Comparison of ENCODE assay signal across 9 mouse cellular contexts in genomic region chr17:12162824-12163223, GRCm38 (mm10). TPM values are rescaled to one million over a fixed set of nuclear protein-coding genes. Genes with fewer than 3 reads are reported as not detected.
DNase-seq lines count a peak whose midpoint lies in the region; ATAC-seq and TF ChIP-seq lines count a peak whose summit lies in the region.
"Had no signal": no experiment of that assay in that cellular context is flagged by ENCODE, and none has a peak within 500 bp of the region (broad histone marks: within the 10 kb centered on the region; RNA-seq: fewer than 3 reads in every experiment).

No protein-coding gene starts in this region.

- no peak overlapping the region for H3K9ac ChIP-seq in intestine, embryonic 14.5 days (ENCODE audit: low read length)
- no peak overlapping the region for H3K9ac ChIP-seq in intestine, postnatal 0 days (ENCODE audit: low read depth, low read length)
- H3K9ac ChIP-seq in embryonic facial prominence, embryonic 15.5 days, result no peak overlapping the region
- H3K9ac ChIP-seq in midbrain, embryonic 11.5 days (ENCODE audit: low read length), result no peak overlapping the region

- no peaks in the 10 kb centered on the region for H3K9me3 ChIP-seq in intestine, embryonic 14.5 days (ENCODE audit: control insufficient read depth, low read length)
- H3K9me3 ChIP-seq in intestine, postnatal 0 days (ENCODE audit: control insufficient read depth), result no peaks in the 10 kb centered on the region
- H3K9me3 ChIP-seq in embryonic facial prominence, embryonic 15.5 days (replicated peaks), result no peaks in the 10 kb centered on the region
- no peaks in the 10 kb centered on the region for H3K9me3 ChIP-seq in midbrain, embryonic 11.5 days (ENCODE audit: control insufficient read depth, low read length)

- 85% methylated on average over 4 of the region's 4 CpGs for WGBS in intestine, embryonic 14.5 days
- 86% methylated on average over 4 of the region's 4 CpGs for WGBS in intestine, postnatal 0 days
- WGBS in embryonic facial prominence, embryonic 15.5 days, result 22% methylated on average over 4 of the region's 4 CpGs
- WGBS in midbrain, embryonic 11.5 days, result 90% methylated on average over 4 of the region's 4 CpGs

- H3K4me1 ChIP-seq in intestine, embryonic 14.5 days (replicated peaks; ENCODE audit: control insufficient read depth, insufficient read depth, low read length), result peaks cover 9% of the 10 kb centered on the region; the same call in 1 of the 2 replicates
- H3K4me1 ChIP-seq in intestine, postnatal 0 days (replicated peaks; ENCODE audit: control insufficient read depth, insufficient read depth, low read length), result no peaks in the 10 kb centered on the region
- H3K4me1 ChIP-seq in embryonic facial prominence, embryonic 15.5 days, result peaks cover 23% of the 10 kb centered on the region
- H3K4me1 ChIP-seq in midbrain, embryonic 11.5 days (ENCODE audit: control insufficient read depth, insufficient read depth, low read length), result 0 out of 2 replicates have a peak, but pooled peaks cover 2% of the 10 kb centered on the region

- H3K4me2 ChIP-seq in intestine, embryonic 14.5 days (ENCODE audit: low read length), result no peak overlapping the region
- no peak overlapping the region for H3K4me2 ChIP-seq in intestine, postnatal 0 days (replicated peaks; ENCODE audit: low read depth)
- H3K4me2 ChIP-seq in embryonic facial prominence, embryonic 15.5 days (replicated peaks), result no peak overlapping the region
- no peak overlapping the region for H3K4me2 ChIP-seq in midbrain, embryonic 11.5 days

- DNase-seq in intestine, embryonic 14.5 days (ENCODE audit: low spot score), result no peak
- peak; percentile 88 for DNase-seq in 3T3-L1 (ENCODE audit: low read depth, low spot score)
- peak; percentile 25 to 34 for DNase-seq in B cell, adult 2 months
- no peak for DNase-seq in natural killer cell, adult 2 months (ENCODE audit: low spot score in 2 of 2)
- no peak for DNase-seq in midbrain, embryonic 11.5 days (ENCODE audit: low spot score, missing footprints)
- DNase-seq: thymus, postnatal 36 days had no signal

- H3K27me3 ChIP-seq in intestine, embryonic 14.5 days (replicated peaks; ENCODE audit: control insufficient read depth, insufficient read depth, low read length), result no peaks in the 10 kb centered on the region
- no peaks in the 10 kb centered on the region for H3K27me3 ChIP-seq in intestine, postnatal 0 days (replicated peaks; ENCODE audit: control insufficient read depth, insufficient read depth, low read length)
- H3K27me3 ChIP-seq in embryonic facial prominence, embryonic 15.5 days, result no peaks in the 10 kb centered on the region
- H3K27me3 ChIP-seq in midbrain, embryonic 11.5 days (ENCODE audit: control insufficient read depth, insufficient read depth, low read length), result no peaks in the 10 kb centered on the region

- no peak for TF ChIP-seq CTCF in intestine, postnatal 0 days (IDR thresholded peaks at IDR 0.05; ENCODE audit: low read depth)

- H3K27ac ChIP-seq in intestine, embryonic 14.5 days (ENCODE audit: low read depth), result 0 out of 2 replicates have a peak overlapping the region, but pooled peaks have one; percentile 16
- no peak overlapping the region for H3K27ac ChIP-seq in intestine, postnatal 0 days (ENCODE audit: low read depth, low read length)
- H3K27ac ChIP-seq in embryonic facial prominence, embryonic 15.5 days (replicated peaks), result peak overlapping the region; percentile 74
- H3K27ac ChIP-seq in midbrain, embryonic 11.5 days (ENCODE audit: low read depth, low read length), result no peak overlapping the region

- ATAC-seq in intestine, embryonic 14.5 days (replicated peaks; ENCODE audit: low FRiP score, low TSS enrichment, low read depth), result no peak
- no peak for ATAC-seq in intestine, postnatal 0 days
- ATAC-seq in embryonic facial prominence, embryonic 15.5 days (ENCODE audit: insufficient number of reproducible peaks, low FRiP score, low TSS enrichment, low read depth), result peak; percentile 72; the same call in 1 of the 2 replicates
- ATAC-seq in midbrain, embryonic 11.5 days (ENCODE audit: low FRiP score), result no peak
- ATAC-seq: forebrain, embryonic 16.5 days had no signal

- H3K36me3 ChIP-seq in intestine, embryonic 14.5 days (ENCODE audit: control insufficient read depth, insufficient read depth, low read length), result no peaks in the 10 kb centered on the region
- no peaks in the 10 kb centered on the region for H3K36me3 ChIP-seq in intestine, postnatal 0 days (ENCODE audit: control insufficient read depth, insufficient read depth)
- H3K36me3 ChIP-seq in embryonic facial prominence, embryonic 15.5 days, result no peaks in the 10 kb centered on the region
- no peaks in the 10 kb centered on the region; the same call in 1 of the 2 replicates for H3K36me3 ChIP-seq in midbrain, embryonic 11.5 days (ENCODE audit: control insufficient read depth, insufficient read depth, low read length)

- no peak overlapping the region for H3K4me3 ChIP-seq in intestine, embryonic 14.5 days (ENCODE audit: low read depth, low read length)
- no peak overlapping the region for H3K4me3 ChIP-seq in intestine, postnatal 0 days (ENCODE audit: low read depth, low read length)
- no peak overlapping the region for H3K4me3 ChIP-seq in embryonic facial prominence, embryonic 15.5 days (replicated peaks)
- H3K4me3 ChIP-seq in midbrain, embryonic 11.5 days (ENCODE audit: low read depth, low read length), result no peak overlapping the region

RNA-seq across cellular contexts. Expression of gene Agpat4, which starts 44.3 kb away (rescaled TPM):
- 17.7 and 21.7 TPM in 2 replicates for polyA plus RNA-seq in intestine, embryonic 14.5 days (2014; fragmentation: Nextera tagmentation; extraction: Ambion mirVana)
- 5.8 and 6.9 TPM in 2 replicates for polyA plus RNA-seq in intestine, postnatal 0 days (2015; fragmentation: Nextera tagmentation; extraction: Ambion mirVana)
- 50.8 and 51.3 TPM in 2 replicates for polyA plus RNA-seq in embryonic facial prominence, embryonic 15.5 days (2015; fragmentation: Nextera tagmentation; extraction: Ambion mirVana)
- polyA plus RNA-seq in midbrain, embryonic 11.5 days (2014; fragmentation: Nextera tagmentation; extraction: Ambion mirVana), result 22.9 and 24.6 TPM in 2 replicates

Comparison
In these comparisons a context has a peak if more than half of its experiments do, and no peak if none do; other contexts are left out.
1. H3K27ac ChIP-seq: peak in intestine, embryonic 14.5 days (single experiment) and embryonic facial prominence, embryonic 15.5 days (single experiment); none in intestine, postnatal 0 days (single experiment) and midbrain, embryonic 11.5 days (single experiment).
2. DNase-seq: peak in 3T3-L1 (single experiment) and B cell, adult 2 months (2 of 2); none in intestine, embryonic 14.5 days (single experiment), natural killer cell, adult 2 months (0 of 2) and midbrain, embryonic 11.5 days (single experiment).